Mouse (Mus musculus) regulatory T cell (primary cell): ENCODE results near the gene Osbpl9.

Experiments used
- in situ Hi-C: fragments of 300-600 bp; cut with MboI, MseI; formaldehyde crosslinking; loops from one replicate; pipeline ENCODE4 v1.15.1; 2025; ENCODE audit warnings: high pct_unique_total_duplicates

Osbpl9 gene

GRCm38 (mm10) chr4:109136475-109137125 is 65.5 kb downstream of the Osbpl9 start:
- in situ Hi-C loops: no loop called here

DNA sequence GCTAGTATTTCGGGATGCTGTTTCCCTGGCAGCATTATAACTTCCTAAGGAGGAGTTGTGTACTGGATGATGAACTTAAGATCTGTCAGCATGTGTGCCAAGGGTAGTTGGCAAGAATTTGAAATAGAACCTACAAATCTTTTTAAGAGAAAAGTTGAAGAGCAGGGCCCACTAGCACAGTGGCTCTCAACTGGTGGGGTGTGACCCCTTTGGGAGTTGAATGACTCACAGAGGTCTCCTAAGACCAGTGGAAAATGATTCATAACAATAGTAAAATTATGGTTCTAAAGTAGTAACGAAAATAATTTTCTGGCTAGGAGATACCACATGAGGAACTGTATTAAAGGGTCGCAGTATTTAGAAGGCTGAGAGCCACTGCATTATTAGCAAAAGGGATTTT is 67.1 kb downstream of the Osbpl9 start:
- in situ Hi-C loops: no loop called here

DNA sequence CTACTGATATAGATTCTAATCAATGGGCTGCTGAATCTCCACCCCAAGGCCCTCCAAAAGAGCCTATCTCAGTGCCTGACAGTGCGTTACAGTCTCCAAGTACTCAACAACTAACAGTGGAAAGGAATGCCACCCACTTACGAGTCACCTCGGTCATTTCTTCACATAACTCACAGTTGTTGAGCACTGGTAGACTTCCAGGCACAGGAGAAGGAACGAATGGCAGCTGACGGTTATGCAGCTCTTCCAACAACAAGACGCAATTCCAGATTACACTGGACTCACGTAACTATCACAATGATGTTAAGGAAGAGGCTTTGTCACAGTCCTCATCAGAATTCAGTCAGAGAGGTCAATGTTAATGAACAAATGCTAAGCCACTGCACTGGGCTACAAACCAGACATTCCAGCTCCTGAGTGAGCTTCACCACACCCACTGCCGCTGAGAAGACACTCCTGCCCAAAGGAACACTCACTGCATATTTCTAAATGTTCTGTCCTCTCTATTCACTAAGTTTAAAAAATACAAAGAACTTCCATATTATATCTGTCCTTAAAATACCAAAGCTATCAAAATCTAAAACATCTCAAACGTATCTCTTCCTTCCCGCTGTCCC is 70.7 kb downstream of the Osbpl9 start:
- in situ Hi-C loops: no loop called here

GRCm38 (mm10) chr4:109128971-109129370 is 73.1 kb downstream of the Osbpl9 start:
- in situ Hi-C loops: no loop called here

DNA sequence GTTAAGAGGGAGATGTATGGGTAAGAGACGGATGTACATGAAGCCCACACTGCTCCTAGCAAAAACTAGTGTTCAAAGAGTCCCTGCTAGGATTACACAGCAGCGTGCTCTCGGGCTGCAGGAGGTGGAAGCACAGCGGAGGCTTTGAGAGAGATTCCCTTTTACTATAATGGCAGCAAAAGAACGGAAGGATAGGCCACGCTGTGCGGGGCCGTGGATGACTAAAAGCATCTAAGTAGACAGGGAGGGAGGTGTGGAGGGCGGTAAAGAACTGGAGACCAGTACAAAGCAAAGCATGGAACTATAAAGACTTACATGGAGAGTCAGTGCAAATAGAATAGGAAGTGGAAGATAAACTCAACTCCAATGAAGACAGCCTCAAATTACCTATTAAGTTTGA is 74.1 kb downstream of the Osbpl9 start:
- in situ Hi-C loops: no loop called here

DNA sequence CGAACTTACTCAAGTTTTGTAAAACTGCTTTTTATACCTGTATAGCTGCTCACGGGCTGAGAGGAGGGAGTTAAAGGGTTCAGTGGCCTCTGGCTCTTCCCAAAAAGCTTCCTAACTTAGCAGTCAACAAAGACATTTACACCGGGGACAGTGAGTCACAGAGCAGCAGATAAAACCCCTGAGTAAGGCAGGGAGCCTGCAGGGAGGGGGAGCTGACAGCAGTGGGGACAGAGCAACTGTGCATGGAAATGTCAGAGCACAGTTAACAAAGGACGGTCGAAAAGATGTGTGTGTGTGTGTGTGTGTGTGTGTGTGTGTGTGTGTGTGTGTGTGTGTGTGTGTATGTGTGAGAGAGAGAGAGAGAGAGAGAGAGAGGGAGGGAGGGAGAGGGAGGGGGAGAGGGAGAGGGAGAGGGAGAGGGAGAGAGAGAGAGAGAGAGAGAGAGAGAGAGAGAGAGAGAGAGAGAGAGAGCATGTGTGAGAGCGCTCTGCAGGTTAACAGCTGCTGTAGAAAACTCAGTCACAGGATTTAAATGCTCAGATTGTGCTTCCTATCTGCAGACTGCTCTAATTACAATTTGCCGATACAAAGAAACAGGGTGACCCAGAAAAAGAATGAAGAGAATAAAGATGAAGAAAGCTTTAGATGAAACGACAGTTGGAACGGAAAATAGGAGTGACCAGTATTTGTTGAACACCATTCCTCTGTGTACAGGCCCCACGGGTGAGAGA is 75.1 kb downstream of the Osbpl9 start:
- in situ Hi-C loops: no loop called here

DNA sequence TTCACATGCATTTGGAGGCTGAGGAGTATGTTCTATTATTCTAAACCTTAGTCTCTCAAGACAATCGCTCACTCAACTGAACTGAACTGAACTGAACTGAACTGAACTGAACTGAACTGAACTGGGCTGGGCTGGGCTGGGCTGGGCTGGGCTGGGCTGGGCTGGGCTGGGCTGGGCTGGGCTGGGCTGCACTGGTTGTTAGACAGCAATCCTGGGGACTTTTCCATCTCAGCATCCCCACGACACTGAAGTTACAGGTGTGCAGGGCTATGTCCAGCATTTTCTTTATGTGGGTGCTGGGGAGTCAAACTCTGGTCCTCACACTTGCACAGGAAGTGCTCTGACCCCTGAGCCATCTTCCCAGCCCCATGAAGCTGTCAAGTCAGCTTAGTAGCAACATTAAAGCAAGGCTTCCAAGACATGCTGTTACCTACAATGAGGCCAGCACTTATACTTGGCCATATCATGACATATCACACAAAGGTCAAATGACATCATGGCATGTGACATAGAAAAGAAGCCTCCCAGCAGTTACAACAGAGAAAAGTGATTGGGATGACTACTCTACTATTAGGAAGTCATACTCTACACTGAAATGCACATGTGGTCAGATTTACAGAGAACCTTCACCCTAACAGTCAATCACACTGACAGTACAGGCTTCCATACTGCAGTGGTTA is 76.2 kb downstream of the Osbpl9 start:
- in situ Hi-C loops: no loop called here

GRCm38 (mm10) chr4:109122830-109123555 is 79.1 kb downstream of the Osbpl9 start:
- in situ Hi-C loops: no loop called here

GRCm38 (mm10) chr4:109120735-109121134 is 81.3 kb downstream of the Osbpl9 start:
- in situ Hi-C loops: no loop called here

- in situ Hi-C loops: no loop called here
Measured at GRCm38 (mm10) chr4:109119641-109120125, 82.4 kb downstream of the Osbpl9 start.

GRCm38 (mm10) chr4:109118327-109118659 is 83.8 kb downstream of the Osbpl9 start:
- in situ Hi-C loops: no loop called here

DNA sequence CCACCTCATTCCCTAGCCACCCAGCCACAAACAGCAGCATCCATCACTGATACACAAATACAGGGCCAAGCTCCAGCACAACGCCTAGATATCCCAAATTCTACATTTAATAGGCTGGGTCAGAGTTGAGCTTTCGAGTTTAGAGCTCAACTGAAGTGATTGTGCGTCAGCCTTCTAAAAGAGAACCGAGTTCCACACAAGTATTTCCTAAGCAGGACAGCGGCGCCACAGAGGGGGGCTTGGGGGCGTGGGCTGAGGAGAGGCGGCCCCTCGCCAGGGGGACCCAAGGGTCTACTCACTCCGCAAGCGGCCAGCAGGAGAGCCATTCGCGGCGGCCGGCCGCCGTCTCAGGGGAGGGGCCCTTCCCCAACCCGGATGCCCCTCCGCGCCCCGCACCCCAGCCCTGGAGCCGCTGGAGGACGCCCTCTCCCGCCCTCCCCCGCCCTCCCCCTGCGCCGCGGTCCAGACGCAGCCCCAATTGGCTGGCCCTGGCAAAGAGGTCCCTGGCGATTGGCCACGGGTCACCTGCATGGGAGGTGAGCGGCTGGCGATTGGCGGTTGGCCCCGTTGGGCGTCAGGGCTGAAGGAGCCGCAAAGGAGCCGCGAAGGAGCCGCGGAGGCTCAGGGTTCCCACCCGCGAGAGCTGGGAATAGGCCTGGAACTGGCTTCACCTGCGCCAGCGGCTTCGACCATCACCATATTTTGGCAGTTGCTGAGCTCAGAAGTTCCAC is 84.3 kb downstream of the Osbpl9 start:
- in situ Hi-C loops: no loop called here

- in situ Hi-C loops: no loop called here
Measured at GRCm38 (mm10) chr4:109116938-109117337, 85.1 kb downstream of the Osbpl9 start.

DNA sequence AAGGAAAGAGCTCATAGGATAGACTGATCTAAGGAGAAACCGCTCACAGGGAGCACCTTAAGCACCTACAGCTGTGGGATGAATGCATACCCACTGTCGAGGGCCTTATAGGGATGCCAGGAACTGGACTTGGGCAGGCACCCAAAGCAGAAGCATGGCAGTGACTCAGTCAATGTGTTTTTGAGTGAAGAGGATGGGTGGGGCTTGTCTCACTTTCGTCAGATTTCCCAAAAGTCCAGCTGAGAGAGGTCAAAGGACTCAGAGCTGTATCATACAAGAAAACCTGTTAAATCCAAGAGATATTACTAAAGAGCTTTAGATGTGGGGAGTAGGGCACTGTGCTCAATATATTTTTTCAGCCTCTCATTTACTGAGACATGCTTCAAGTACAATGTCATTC is 85.6 kb downstream of the Osbpl9 start:
- in situ Hi-C loops: no loop called here

DNA sequence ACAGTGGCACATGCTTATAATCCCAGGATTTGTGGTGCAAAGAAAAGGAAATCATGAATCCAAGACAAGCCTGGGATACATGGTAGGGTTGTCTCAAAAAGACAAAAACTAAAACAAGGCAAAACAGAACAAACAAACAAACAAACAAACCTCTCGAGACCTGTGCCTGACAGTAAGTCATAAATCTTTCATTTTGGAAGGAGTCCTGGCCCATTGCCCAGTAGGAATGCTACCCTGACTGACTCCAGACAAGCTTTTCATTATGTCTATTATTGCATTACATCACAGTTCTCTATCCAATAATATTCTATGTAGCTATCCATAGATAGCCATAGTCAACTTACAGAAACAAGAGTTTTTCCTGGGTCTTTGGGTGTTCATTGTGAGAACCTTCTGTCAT is 86.3 kb downstream of the Osbpl9 start:
- in situ Hi-C loops: no loop called here

- in situ Hi-C loops: no loop called here
Measured at GRCm38 (mm10) chr4:109114308-109114707, 87.8 kb downstream of the Osbpl9 start.

GRCm38 (mm10) chr4:109112915-109113505 is 89.1 kb downstream of the Osbpl9 start:
- in situ Hi-C loops: no loop called here

- in situ Hi-C loops: no loop called here
Measured at GRCm38 (mm10) chr4:109110978-109111377, 91.1 kb downstream of the Osbpl9 start.

- in situ Hi-C loops: no loop called here
Measured at GRCm38 (mm10) chr4:109109686-109110085, 92.4 kb downstream of the Osbpl9 start.

DNA sequence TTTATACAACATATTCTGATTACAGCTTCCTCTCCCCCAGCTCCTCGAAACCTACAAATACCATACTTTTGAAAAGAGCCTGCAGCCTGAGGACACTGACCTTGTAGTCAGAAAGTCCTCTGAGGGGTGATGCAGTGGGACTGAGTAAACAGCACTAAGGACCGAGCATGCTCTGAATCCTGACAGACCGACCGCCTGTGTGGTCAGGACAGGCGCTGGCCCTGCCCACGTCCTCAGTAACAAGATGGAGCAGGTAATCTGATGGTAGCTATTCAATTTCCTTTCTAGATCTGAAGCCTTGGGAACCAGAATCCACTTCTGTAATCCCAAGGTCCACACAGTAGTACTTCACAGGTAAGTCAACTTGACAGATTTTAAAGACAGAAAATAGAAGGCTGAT is 93.1 kb downstream of the Osbpl9 start:
- in situ Hi-C loops: no loop called here

DNA sequence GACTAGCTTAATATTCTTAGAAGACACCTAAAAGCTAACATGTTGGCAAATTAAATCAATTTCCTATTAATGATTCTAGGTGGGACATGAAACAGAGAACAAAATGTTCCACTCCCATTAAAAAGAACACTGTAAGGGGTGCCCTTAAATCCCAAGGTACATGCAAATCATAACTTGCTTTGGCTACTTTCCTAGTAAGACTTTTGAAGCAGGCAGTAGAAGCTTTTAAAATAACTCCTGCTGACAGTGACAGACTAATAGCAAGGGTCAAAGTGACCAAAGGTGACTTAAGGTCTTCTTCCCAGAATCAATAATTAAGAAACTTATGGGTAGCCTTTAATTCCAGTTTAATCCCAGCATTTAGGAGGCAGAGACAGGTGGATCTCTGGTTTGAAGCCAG is 95.5 kb downstream of the Osbpl9 start:
- in situ Hi-C loops: no loop called here
